Mouse (Mus musculus): ENCODE data around the gene Doc2a.

GRCm38 (mm10) chr7:126855641-126856040 lies 8.4 kb downstream of the Doc2a start:
- TF ChIP-seq POLR2A (IDR thresholded peaks at IDR 0.05; ENCODE audit: control insufficient read depth in 1 of 2, insufficient read depth in 1 of 2, low read depth in 1 of 2, low read length in 2 of 2, poor library complexity in 1 of 2) (no peak), CTCF (IDR thresholded peaks at IDR 0.05 in 2 of 3, conservative IDR thresholded peaks at IDR 0.05 in 1 of 3; ENCODE audit: control insufficient read depth in 1 of 3, insufficient read depth in 1 of 3, low read depth in 2 of 3, low read length in 3 of 3, poor library complexity in 1 of 3, severe bottlenecking in 1 of 3) (no peak), EP300 (IDR thresholded peaks at IDR 0.05; ENCODE audit: low read depth in 1 of 2, low read length in 2 of 2) (no peak), MAZ (IDR thresholded peaks at IDR 0.05; ENCODE audit: low read depth, low read length) (no peak)

Measured in MEL (cell line).